Mouse (Mus musculus) ZHBTc4 (cell line): ENCODE measurements at regions not wholly inside any gene's neighbourhood (a gene's known extent, or its start where the extent isn't known, plus 50 kb on each side); places are given as distances from the start of the nearest gene placed in this dataset.

ENCODE experiments used
- DNase-seq: peaks from one replicate; pipeline ENCODE4 v3.0.0-alpha.2; 2011; ENCODE audit warnings: low read depth, low spot score

- DNase-seq = no peak
Measured at GRCm38 (mm10) chr12:67929842-67930241, 707.5 kb upstream of the Mdga2 start.

DNA sequence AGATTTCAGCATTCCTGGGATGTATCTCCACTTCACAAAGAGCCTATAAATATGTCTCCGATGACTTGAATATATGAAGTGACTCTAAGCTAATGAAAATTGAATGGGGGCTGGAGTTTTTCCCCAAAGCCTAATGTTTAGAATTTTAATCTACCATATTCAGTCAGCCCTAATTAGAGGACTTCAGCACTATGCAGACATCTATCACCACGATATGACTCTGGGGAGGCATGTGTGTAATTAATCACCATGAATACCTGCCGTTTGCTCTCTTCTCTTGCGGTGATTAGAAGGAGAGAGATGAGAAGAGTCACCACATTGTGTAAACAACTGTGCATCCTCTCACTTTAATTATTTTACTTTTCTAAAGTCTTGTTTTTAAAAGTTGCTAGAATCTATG lies 692.3 kb upstream of the Mdga2 start:
- DNase-seq = no peak

- DNase-seq = peak; percentile 5
Measured at GRCm38 (mm10) chr12:67887296-67887695, 664.9 kb upstream of the Mdga2 start.

DNA sequence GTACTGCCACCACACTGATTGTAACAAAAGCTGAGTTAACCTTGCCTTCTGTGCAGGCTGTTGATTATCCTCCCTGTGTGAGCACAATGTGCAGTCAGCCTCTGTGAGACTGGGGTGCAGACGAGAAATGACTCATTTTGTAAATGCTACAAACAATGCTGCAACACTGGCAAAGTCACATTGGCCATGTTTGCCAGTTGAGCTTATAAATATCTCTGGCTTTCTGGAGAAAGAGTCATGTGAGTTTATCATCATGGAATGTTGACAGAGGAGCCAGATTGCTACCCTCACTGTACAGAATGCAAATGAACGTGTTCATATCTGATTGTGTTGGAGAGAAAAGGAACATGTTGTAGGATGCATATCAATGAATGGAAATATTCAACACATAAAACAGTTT lies 640.3 kb upstream of the Mdga2 start:
- peak; percentile 3 for DNase-seq

GRCm38 (mm10) chr12:67860713-67861112 lies 638.4 kb upstream of the Mdga2 start:
- no peak for DNase-seq

- DNase-seq = no peak
Measured at GRCm38 (mm10) chr12:67852625-67853024, 630.3 kb upstream of the Mdga2 start.

GRCm38 (mm10) chr12:67847517-67847916 lies 625.2 kb upstream of the Mdga2 start:
- DNase-seq = no peak

GRCm38 (mm10) chr12:67804297-67804696 lies 581.9 kb upstream of the Mdga2 start:
- DNase-seq = no peak

DNA sequence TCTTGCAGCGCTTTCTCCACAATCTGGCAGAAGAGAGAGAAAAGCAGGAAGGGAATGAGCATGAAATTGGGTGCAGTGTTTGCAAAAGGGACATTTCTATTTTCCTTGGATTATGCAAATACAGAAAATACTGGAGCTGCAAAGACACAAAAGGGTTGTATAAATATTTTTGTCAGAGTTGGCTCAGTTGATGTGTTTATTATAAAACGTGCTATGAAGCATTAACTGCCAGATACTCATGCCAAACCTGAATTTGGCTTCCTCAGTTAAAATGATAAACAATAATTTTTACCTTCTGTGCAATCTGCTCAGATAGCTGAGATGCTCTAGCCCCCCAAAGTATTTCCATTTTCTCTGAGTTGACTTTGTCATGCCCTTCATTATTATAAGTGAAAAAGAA lies 577.4 kb upstream of the Mdga2 start:
- no peak for DNase-seq
